Mouse (Mus musculus) CD4-positive, CD25-positive, alpha-beta regulatory T cell, adult 2 months (primary cell): ENCODE data around the gene Sipa1l1.

Experiments
- DNase-seq: peaks from one replicate; pipeline ENCODE4 v3.0.0-alpha.2; 2012; ENCODE audit warnings: low read depth, low spot score

Gene Sipa1l1

DNA sequence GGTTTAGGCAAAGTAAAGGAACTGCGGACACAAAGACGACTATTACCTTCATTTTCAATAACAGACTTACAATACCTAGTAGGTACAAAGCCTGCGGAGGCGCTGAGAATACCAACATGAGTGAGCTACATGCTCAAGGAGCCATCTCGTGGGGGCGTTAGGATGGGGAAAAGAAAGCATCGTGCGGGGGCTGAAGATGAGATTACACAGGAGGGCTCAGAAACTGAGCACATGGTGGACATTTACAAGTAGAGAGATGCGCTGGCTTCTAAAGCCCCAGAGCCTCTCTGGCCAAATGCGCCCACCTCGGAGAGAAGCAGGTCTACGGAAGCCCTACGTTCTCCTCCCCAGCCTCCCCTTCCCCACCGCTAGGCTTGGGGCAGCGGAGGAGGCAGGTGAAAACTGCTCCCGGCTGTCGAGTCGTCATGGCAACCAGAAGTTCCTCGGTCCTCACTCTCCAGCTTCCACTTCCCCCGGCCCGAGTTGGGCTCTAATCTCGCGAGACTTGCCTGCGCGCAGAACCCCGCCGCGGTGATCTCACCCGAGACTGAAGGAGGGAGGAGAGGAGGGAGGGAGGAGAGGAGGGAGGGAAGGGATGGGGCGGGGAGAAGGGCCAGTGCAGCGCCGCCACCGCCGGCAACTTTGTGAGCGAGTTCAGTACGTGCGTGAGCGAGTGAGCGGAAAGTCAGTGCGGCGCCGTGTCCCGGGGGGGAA lies at the start of gene Sipa1l1:
TSS of gene Sipa1l1 (plus strand) at position 501 of the 714 bp plus-strand sequence.
- peak; percentile 99 for DNase-seq

DNA sequence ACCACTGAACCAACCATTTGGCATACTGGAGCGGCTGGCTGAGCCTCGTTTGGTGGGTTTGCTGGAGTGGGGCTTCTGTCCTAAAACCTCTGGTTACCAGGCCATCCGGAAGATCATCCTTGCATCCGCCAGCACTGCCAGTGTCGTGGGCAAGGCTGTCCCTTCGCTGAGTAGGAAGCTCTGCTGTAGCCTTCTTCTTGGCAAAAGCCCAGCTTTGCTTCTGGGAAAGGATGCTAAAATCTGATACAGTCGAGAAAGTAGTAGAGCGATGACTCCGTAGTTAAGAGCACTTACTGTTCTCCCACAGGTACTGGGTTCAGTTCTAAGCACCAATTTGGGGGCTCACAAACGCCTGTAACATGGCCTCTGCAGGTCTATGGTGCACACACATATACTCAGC lies 47.2 kb upstream of the Sipa1l1 start:
- no peak for DNase-seq

DNA sequence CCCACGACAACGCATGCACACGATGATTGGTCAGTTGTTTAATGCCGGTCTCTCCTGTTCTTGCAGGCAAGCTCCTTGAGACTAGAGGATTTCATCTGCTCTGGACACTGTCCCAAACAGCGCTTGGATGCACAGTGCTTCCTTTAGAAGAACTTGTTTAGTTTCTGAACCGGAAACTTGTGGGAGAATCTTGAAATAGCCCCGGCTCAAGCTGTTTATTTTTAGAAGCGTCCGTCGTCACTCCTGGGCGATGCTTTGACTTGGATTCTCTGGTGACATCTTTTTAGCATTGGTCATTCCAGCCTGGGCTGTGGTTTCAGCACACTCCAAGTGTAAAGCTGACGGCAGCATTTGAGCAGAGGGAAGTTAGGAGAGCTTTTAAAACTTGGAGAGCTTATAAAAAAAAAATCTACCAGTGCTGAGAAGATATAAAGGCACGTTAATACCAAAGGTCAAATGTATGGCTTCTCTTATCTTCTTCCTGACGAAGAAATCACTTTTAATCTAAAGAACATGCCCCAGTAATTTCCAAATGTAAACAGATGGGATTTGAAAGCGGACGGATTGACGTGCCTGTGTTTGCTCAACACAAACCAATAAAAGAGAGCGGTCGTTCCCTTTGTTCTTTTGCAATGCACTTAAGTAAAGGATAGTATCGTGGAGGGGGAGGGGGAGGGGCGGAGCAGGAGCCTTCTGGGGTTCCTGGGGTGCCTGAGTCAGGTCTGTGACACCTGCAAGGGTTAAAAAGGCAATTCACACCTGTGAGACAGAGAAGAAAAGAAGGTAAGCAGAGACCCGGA lies 46.5 kb upstream of the Sipa1l1 start:
- DNase-seq = peak; percentile 29

DNA sequence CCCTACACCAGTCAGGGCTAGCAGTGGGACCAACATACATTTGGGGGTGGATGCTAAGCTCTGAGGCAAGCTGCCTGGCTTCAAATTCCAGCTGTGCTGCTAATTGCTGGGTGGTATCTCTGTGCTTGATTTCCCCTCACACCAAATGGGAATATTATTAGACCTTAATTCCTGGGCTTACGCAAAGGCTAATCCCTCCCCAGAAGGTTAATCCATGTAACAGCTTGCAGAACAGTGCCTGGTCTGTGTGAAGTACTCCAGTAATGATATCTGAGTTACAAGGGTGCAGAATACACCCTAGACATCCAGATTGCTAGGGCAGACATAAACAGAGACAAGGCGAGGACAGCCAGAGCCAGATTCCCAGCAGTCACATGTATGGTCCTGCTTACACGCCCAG lies 42.3 kb upstream of the Sipa1l1 start:
- DNase-seq = no peak

DNA sequence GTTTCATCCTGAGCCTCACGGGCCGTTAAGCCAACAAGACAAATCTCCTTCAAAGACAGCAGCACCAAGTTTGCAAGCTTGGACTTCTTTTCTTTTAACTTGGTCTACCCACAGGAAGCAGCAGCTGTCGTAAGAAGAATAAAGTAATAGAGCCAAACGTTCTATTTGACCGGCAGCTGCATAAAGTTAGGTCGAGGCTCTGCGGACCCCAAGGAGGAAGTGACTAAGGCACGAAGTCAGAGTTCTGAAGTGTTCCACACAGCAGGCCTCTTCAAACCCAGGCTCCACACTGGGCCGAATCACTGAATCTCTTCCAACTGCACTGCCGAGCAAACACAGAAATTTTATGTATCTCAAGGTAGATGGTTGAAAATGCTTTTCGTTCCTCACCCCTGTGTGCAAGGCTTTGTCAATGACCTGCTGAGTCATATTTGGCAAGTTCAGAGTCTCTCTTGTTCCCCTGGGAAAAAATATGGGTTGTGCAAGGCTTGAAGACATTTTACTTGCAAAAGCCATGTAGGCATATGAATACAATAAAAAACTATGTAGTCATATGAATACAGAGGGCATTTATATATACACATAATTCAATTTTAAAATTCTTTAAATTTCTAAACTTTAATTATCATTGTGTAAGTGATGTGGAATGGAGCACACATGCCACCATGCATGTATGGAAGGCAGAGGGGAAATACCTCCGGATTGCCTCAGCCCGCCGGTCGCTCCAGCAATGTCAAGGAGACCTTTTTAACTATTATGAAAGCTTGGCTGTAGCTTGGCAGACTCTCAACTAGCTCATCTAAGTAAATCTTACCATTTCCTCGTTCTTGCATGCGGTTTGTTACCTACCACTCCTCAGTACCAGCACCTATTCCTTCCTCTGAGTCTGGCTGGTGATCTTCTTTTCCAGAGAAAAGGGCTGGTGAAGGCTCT lies 29.6 kb upstream of the Sipa1l1 start:
- DNase-seq = peak; percentile 5

DNA sequence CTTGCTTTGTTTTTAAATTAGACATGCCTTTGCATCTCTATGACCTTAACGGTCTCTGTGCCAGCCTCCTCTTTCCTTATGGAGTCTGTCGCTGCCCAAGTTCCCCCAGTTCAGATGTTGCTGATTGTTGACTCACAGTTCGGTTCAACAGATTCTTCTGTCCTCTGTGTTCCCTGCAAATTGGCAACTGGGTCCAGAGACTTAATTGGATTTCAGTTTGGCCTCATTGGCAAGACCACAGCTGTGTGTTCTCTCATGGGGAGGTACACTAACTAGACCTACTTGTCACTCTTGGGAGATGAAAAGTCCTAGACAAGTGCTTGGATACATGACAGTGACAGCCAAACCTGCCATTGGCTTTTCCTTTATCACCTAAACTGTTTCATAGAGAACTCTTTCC lies 25.7 kb upstream of the Sipa1l1 start:
- no peak for DNase-seq

DNA sequence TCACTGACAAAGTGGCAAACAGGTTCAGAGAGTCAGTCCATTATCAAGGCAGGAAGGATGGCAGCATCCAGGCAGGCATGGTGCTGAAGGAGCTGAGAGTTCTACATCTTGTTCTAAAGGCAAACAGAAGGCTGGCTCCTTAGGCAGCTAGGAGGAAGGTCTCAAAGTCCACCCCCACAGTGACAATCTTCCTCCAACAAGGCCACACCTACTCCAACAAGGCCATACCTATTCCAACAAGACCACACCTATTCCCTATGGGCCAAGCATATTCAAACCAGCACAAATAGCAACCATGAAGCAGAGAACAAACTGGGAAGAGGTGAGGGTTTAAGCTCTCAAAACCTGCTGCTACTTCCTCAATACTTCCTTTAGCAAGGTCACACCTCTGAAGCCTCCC lies 23.9 kb upstream of the Sipa1l1 start:
- DNase-seq = no peak

DNA sequence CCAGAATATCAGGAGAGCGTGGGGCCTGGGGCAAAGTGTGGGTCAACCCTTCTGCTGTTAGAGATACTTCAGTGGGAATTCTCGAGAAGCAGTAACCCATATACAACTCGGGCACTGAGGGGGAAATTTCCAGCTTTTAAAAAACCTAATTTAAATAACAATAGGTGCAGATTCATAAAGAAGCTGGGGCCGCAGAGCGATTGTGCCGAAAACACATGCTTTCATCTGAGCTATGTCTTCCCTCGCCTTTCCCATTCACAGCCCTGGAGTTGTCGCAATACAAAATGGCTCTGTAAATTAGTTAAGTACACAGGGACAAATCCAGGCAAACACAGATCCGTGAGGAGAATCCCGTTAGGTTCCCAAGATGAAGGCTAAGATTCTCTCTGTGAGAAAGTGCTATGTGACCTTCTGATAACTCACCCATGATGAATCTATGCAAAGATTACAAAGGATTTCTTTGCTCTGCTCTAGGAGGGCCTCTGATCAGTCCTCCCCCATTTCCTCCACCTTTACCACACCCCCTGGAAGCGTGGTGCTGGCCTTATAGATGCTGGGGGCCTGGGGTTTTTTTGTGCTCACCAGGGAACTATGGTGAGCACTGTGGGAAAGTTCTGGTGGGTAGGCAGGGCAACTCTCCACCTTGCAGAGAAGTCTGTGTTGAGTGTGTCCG lies 22.0 kb upstream of the Sipa1l1 start:
- no peak for DNase-seq

DNA sequence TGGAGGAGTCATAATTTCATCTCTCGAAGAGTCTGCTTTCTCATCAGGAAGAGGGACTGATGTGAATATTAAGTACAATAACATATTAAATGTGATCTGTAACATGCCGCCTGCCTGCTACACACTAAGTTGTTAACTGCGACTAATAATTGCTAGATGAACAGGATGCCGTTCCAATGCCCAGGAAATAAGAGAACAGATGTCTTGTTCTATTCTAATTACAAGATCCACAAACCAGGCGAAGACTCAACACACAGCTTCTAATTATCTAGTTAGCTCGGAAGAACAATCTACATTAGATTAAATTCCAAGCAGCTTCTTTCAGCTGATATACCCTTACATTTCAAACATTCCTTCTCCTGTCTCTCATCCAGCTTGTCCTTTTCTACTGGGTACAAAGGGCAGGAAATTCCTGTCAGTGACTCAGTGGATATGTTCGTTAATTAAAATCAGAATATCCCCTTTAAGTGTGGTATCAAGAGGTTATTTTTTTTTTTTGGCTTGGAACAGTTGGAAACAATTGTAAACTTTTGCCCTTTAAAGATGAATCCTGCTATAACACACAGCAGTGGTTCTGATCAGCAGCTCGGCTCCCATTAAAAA lies 20.7 kb upstream of the Sipa1l1 start:
- no peak for DNase-seq

DNA sequence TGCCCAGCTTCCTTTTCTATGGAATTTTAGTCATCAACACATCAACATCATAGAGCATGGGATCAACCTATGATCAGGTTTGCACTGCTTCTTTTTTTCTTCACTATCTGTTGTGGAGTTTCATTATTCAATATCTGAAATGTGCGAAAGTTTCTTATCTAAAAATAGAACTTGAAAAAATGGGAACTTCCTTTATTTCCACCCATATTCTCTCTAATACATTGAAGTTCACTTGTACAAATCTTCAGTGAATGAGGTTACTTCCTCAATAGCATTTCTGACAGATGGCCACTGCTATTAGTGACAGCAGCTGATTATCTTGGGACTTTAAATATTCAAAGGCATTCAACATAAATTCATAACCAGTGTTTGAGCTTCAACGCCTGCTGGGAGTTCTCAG lies 18.1 kb upstream of the Sipa1l1 start:
- DNase-seq = no peak

DNA sequence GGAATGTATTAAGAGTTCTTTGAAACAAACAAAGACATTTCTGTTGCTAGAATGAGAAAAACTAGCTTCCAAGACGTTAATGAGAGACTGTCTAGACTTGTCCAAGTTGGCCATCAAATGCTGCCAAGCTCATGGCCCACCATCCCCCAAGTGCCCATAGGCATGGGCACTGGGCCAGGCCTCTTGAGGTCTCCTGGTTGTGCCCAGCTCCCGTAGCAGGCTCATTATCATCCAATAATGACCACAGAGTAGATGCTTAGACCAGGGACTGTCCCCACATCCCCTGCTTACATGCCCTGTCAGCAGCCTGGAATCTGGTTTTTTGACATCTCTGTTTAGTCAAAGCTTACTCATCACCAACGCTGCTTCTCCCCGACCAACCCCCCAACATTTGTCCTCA lies 14.6 kb upstream of the Sipa1l1 start:
- DNase-seq = no peak

DNA sequence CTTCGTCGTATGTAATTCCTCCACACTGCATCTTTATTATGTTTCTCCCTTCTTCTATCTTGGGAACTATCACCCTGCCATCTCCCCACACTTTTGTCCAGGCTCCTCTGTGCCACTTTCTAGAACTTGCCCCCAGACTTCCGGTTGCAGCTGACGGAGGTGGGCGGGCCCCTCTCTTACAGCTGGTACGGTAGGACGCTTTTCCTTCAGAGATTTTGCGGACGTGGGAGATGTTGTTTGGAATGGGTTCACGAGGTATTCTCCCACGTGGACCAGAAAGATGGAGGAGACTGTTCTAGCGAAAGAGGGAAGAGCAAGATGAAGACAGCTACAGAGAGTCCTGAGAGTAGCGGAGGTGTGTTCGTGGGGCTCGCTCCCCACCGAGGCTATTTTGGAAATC lies 10.6 kb upstream of the Sipa1l1 start:
- no peak for DNase-seq

DNA sequence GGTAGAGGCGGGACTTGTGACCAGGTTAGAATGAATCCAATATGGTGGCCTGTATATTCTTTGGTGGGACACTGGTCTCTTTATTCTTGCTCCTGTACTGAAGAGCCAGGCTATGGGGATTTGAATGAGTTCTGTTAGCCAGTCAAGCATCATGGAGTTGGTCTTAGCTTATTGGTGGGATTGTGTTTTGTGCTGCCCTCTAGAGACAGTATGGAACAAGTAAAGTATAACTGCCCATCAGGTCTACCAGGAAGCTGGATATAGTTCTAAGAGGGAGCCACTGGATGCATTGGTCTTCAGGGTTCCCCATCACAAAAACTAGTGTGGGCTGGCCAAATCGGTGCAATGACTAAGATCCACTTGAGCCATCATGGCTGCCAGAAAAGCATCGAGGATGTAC lies 9.7 kb upstream of the Sipa1l1 start:
- no peak for DNase-seq

DNA sequence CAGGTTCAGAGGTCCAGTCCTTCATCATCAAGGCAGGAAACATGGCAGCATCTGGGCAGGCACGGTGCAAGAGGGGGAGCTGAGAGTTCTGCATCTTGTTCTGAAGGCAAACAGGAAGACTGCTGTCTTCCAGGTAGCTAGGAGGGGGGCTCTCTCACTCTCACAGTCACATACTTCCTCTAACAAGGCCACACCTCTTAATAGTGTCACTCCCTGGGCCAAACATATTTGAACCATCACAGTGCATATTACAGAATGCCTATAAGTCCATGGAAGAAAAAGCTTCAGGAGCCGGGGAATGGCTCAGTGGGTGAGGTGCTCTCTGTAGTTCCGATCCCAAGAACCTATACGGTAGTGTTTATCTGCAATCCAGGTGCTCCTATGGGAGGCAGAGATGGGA lies 3.5 kb upstream of the Sipa1l1 start:
- peak; percentile 65 for DNase-seq

DNA sequence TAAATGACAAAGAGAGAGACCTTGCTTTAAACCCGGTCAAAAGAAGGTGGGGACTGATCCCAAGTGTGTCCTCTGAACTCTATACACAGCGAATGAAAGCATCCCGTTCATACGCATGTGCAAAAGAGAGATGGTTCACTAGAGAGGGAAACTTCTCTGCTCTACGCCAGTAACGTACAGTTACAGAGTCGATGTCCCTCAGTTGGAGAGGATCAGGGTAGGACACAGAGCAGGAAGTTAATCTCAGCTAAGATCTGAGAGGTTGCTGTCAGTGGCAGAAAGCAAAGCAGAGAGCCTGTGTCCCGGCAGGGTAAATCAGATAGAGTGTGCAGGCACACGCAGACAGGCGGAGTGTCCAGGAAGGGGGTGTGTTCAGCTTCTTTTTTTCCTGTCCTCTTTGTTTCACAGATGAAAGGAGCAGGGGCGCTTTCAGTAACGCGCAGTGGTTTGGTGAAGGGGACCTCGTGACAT lies 3.0 kb upstream of the Sipa1l1 start:
- DNase-seq = peak; percentile 76

DNA sequence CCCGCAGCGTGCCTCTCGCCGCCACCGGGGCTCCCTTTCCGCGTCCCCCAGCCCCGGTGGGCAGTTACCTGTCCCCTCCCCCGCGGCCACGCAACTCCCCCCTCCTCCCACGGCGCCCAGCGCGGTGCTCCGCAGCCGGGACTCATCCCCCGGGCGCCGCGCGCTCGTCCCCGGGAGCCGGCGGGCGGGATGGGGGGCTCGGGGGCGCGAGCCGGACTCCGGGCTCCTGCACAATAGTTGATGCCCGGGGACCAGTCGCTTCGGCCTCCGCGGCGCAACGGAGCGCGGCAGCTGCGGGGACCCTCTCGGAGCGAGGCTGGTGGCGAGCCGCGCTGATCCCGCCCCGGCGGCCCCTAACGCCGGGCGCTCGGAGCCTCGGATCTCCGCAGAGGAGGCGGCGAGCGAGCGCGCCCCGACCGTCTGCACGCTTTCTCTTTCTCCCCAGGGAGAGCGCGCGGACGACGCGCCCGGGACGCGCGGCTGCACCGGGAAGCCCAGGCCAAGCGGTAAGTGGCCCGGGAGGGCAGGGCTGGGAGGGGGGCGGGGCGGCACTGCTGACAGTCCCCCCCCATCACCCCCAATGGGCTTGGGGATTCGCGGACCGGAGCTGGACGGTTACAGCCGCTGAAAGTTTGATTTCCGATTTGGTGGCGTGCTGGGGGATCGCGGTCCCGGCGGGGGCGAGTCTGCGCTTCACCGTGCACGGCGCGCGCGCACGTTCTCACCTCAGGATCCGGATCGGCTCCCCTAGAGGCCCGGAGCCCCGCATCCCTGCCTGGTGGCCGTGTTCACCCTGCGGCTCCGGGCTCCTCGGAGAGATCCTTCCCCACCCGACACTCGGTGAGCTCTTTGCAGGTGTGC lies 681 bp downstream of the Sipa1l1 start:
- peak; percentile 85 for DNase-seq

DNA sequence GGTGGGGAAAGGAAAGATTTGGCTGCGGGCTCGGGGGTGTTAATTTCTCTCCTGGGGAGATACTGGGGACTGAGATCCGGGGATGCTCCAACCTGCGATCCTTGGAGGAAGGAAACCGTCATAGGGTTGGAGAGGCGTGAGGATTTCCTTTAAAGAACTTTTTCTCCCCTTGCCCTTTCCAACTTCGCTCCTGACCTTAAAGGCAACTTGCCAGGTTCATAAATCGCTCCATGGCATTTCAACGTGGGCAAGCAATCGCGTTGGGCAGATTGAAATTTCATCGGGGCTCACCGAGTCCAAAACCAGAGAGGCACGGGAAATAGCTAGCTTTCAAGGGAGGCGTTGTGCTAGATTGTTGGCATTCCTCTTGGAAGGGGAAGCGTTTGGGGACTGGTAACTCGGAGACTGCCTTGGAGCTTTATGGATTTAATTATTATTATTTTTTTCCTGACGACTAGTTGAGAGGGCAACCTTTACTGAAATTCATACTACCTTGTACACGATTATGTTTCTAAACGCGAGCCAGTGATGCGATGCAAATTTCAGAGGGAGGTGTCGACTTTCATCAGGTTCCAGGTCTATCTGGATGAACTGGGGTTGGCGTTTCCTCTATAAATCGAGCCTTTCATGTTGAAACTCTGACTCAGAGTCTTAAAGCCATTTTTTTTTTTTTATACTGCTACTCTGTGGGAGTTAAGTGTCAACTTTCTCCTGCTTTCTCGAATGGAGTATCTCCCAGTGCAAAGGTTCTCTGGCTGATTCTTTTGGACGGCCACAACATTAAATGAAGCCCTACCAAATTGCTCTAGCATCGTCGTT lies 1.6 kb downstream of the Sipa1l1 start:
- DNase-seq = peak; percentile 62

DNA sequence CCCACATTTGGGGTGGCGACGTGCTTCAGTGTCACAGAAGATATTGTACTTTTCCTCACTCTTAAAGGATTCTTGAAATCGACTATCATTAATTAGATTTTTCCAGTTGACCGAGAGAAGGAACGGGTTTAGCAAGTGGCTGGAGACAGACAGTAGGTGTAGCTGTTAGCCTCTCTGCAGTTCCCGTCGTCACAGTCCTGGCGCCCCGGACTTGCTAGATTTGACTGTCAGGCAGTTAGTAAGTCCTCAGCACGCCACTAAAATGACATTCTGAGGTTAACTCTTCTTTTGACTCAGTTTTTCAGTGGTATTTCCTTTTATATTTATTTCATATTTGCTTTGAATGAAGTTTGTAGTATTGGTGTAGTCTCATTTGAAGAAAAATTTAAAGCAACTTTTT lies 2.5 kb downstream of the Sipa1l1 start:
- DNase-seq = peak; percentile 57

DNA sequence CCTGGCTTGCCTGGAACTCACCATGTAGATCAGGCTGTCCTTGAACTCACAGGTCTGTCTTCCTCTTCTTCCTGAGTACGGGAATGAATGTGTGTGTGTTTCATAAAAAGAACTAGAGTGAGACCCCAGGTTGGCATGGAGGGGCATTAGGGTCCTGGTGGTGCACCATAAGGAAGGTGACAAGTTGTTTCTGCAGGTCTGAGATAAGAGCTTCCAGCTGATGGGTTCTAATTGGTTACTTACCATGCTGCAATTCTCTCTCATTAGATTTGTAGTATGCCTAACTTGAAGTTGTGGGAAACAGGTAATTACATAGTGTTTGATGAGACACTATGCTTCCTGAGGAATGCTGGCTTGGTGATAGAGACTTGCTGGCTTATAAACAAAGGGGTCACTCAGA lies 4.5 kb downstream of the Sipa1l1 start:
- no peak for DNase-seq
